Mouse (Mus musculus) heart, embryonic 15.5 days (tissue): ENCODE measurements around the gene Zfp651. TPM values are rescaled to one million over a fixed set of nuclear protein-coding genes. Genes with fewer than 3 reads are reported as not detected.

Experiments
- ATAC-seq: fragments of 200-750 bp; cut with Nextera tagmentation; replicated peaks from 2 replicates; pipeline ENCODE4 v1.8.0; 2017; ENCODE audit warnings: low read depth, moderate TSS enrichment; ENCODE audit not compliant: insufficient number of reproducible peaks, insufficient read depth, low FRiP score
- H3K27ac ChIP-seq: fragments of 300-500 bp; sonication (generic); 2 replicates; pipeline ENCODE4 v1.5.1; 2015; ENCODE audit warnings: mild to moderate bottlenecking, inconsistent platforms
- H3K27me3 ChIP-seq: fragments of 300-500 bp; sonication (generic); 2 replicates; pipeline ENCODE4 v1.6.1; 2015; ENCODE audit warnings: inconsistent platforms
- H3K36me3 ChIP-seq: fragments of 300-500 bp; sonication (generic); 2 replicates; pipeline ENCODE4 v1.6.1; 2015; ENCODE audit warnings: mild to moderate bottlenecking, inconsistent platforms
- H3K4me1 ChIP-seq: fragments of 300-500 bp; sonication (generic); replicated peaks from 2 replicates; pipeline ENCODE4 v1.6.1; 2015; ENCODE audit warnings: inconsistent platforms
- H3K4me2 ChIP-seq: fragments of 300-500 bp; sonication (generic); 2 replicates; pipeline ENCODE4 v1.6.1; 2015; ENCODE audit warnings: inconsistent platforms, mild to moderate bottlenecking, moderate library complexity
- H3K4me3 ChIP-seq: fragments of 300-500 bp; sonication (generic); 2 replicates; pipeline ENCODE4 v1.5.1; 2015; ENCODE audit warnings: mild to moderate bottlenecking, inconsistent platforms
- H3K9ac ChIP-seq: fragments of 300-500 bp; sonication (generic); 2 replicates; pipeline ENCODE4 v1.6.1; 2015; ENCODE audit warnings: mild to moderate bottlenecking, inconsistent platforms
- H3K9me3 ChIP-seq: fragments of 300-500 bp; sonication (generic); replicated peaks from 2 replicates; pipeline ENCODE4 v1.6.1; 2016; ENCODE audit warnings: inconsistent platforms
- WGBS: fragments of 180-500 bp; shearing (Covaris S2); methylation state at CpG from one replicate; pipeline ENCODE4 v1.1.7; 2015; ENCODE audit warnings: mixed read lengths; 5-methylcytosine and 5-hydroxymethylcytosine counted together
- polyA plus RNA-seq: library from polyadenylated mRNA; unstranded; fragments of >200 nt; fragmentation: Nextera tagmentation; extraction: Ambion mirVana; gene quantifications from 2 replicates; pipeline ENCODE4 v1.2.1, GENCODE M21; 2015

Zfp651 gene
- polyA plus RNA-seq, 1 experiment from 2014 or later, result 18.2 TPM

DNA sequence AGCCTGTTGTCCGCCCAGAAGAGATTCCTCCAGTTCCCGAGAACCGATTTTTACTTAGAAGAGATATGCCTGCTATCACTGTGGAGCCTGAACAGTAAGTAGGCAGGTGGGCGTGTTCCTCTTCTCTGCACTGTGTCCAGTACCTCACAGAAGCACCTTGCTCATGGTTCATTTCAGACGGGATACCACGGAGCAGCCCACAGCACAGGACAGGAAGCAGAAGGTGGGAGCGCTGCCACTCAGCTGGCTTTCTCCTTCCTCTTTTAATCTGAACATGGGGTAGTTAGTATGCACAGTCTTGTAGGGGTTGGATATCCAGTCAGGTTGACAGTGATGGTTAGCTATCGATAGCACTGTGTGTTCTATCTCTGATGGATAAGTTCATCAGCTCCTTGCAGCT lies 15.1 kb upstream of the Zfp651 start:
- WGBS, result 84% methylated on average over 8 of the region's 8 CpGs
- Histone ChIP-seq H3K4me3 (no peak overlapping the region), H3K36me3 (peaks cover 83% of the 10 kb centered on the region), H3K4me1 (no peaks in the 10 kb centered on the region; the same call in 1 of the 2 replicates), H3K4me2 (no peak overlapping the region), H3K9ac (no peak overlapping the region), H3K27me3 (no peaks in the 10 kb centered on the region), H3K9me3 (no peaks in the 10 kb centered on the region), H3K27ac (no peak overlapping the region)
- no peak for ATAC-seq

- 95% methylated on average over 9 of the region's 9 CpGs for WGBS
- Histone ChIP-seq H3K36me3 (peaks cover 83% of the 10 kb centered on the region), H3K27ac (no peak overlapping the region), H3K4me1 (peaks cover 4% of the 10 kb centered on the region; the same call in 1 of the 2 replicates), H3K27me3 (no peaks in the 10 kb centered on the region), H3K9me3 (no peaks in the 10 kb centered on the region), H3K9ac (no peak overlapping the region), H3K4me2 (no peak overlapping the region), H3K4me3 (no peak overlapping the region)
- ATAC-seq, result no peak
Observed at GRCm38 (mm10) chr9:121752774-121753173, 6.4 kb upstream of the Zfp651 start.

GRCm38 (mm10) chr9:121754624-121755023 lies 4.5 kb upstream of the Zfp651 start:
- Histone ChIP-seq H3K36me3 (peaks cover 65% of the 10 kb centered on the region), H3K9ac (no peak overlapping the region), H3K27me3 (no peaks in the 10 kb centered on the region), H3K27ac (no peak overlapping the region), H3K4me1 (peaks cover 18% of the 10 kb centered on the region), H3K4me3 (no peak overlapping the region), H3K4me2 (no peak overlapping the region), H3K9me3 (no peaks in the 10 kb centered on the region)
- no peak for ATAC-seq
- 92% methylated on average over 3 of the region's 3 CpGs for WGBS

DNA sequence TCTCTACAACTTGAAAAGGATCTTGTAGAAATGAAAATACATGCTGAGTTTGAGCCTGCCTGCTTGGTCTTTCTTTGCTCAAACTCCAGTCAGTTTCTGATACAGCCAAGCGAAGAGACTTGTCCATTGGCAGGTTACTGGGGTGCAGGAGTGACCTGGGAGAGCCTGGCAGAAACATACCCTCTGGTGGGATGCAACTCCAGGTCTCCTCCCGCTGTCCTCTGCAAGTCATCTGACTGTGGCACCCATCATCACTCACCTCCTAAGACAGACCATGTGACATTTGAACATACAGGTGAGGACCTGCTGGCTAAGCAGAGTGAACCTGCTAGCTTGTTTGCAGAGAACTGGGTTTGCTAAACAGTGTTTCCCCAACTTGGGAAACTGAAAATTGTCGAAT lies 2.3 kb upstream of the Zfp651 start:
- 80% methylated on average over 3 of the region's 3 CpGs for WGBS
- ATAC-seq, result no peak
- Histone ChIP-seq H3K27me3 (no peaks in the 10 kb centered on the region), H3K9me3 (no peaks in the 10 kb centered on the region), H3K27ac (no peak overlapping the region), H3K9ac (no peak overlapping the region), H3K4me3 (no peak overlapping the region), H3K4me1 (peaks cover 33% of the 10 kb centered on the region), H3K36me3 (peaks cover 43% of the 10 kb centered on the region), H3K4me2 (no peak overlapping the region)

- 38% methylated on average over 3 of the region's 3 CpGs for WGBS
- no peak overlapping the region for H3K27ac ChIP-seq
- H3K4me1 ChIP-seq, result peaks cover 39% of the 10 kb centered on the region
- H3K27me3 ChIP-seq, result no peaks in the 10 kb centered on the region
- no peak overlapping the region for H3K4me2 ChIP-seq
- H3K36me3 ChIP-seq, result peaks cover 37% of the 10 kb centered on the region
- ATAC-seq, result no peak
- H3K9me3 ChIP-seq, result no peaks in the 10 kb centered on the region
- H3K4me3 ChIP-seq, result no peak overlapping the region
- H3K9ac ChIP-seq, result no peak overlapping the region
Observed at GRCm38 (mm10) chr9:121757432-121757831, 1.7 kb upstream of the Zfp651 start.

- peak overlapping the region; percentile 91 for H3K4me3 ChIP-seq
- peak overlapping the region; percentile 96 for H3K27ac ChIP-seq
- H3K9me3 ChIP-seq, result no peaks in the 10 kb centered on the region
- no peaks in the 10 kb centered on the region for H3K27me3 ChIP-seq
- ATAC-seq, result no peak
- peak overlapping the region; percentile 79 for H3K4me2 ChIP-seq
- H3K4me1 ChIP-seq, result peaks cover 39% of the 10 kb centered on the region
- H3K9ac ChIP-seq, result peak overlapping the region; percentile 96
- WGBS, result 54% methylated on average over 10 of the region's 10 CpGs
- peaks cover 37% of the 10 kb centered on the region for H3K36me3 ChIP-seq
Observed at GRCm38 (mm10) chr9:121757835-121758814, 1.0 kb upstream of the Zfp651 start.

- Histone ChIP-seq H3K36me3 (peaks cover 37% of the 10 kb centered on the region), H3K4me1 (peaks cover 47% of the 10 kb centered on the region), H3K9ac (peak overlapping the region; percentile 96), H3K9me3 (no peaks in the 10 kb centered on the region), H3K4me3 (peak overlapping the region; percentile 91), H3K27me3 (no peaks in the 10 kb centered on the region), H3K4me2 (peak overlapping the region; percentile 79), H3K27ac (peak overlapping the region; percentile 96)
- WGBS, result 2% methylated on average over 42 of the region's 43 CpGs
- ATAC-seq, result peak; percentile 75
Observed at GRCm38 (mm10) chr9:121760271-121761090, 1.4 kb downstream of the Zfp651 start.

DNA sequence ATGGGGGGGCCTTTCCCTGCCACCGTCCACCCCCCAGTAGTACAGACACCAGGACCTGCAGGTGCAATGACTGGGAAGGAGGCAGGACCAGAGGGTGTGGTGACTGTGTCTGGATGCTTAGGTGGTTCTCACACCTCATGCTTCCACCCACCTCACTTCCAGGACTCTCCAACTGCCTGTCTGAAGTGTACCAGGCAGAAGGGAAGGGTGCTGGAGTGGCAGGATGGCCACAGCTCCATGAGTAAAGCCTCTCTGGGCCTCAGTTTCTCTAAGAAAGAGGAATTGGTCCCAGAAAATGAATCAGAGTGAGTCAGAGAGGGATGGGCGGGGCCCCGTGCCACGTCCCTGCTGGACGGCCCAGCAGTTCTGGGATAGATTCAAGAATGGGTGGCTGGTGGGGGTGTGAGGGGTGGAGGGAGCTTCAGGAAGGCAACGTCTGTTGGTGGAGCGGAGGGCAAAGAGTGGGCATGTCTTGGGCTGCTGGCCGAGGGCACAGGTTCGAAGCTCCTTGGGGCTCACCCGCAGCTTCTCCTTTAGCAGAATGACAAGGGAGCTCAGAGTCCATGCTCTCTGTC lies 2.0 kb downstream of the Zfp651 start:
- 65% methylated on average over 10 of the region's 10 CpGs for WGBS
- Histone ChIP-seq H3K9me3 (no peaks in the 10 kb centered on the region), H3K4me1 (peaks cover 47% of the 10 kb centered on the region), H3K4me2 (peak overlapping the region; percentile 79), H3K36me3 (peaks cover 37% of the 10 kb centered on the region), H3K4me3 (peak overlapping the region; percentile 91), H3K27me3 (no peaks in the 10 kb centered on the region), H3K9ac (peak overlapping the region; percentile 96), H3K27ac (peak overlapping the region; percentile 96)
- no peak for ATAC-seq

DNA sequence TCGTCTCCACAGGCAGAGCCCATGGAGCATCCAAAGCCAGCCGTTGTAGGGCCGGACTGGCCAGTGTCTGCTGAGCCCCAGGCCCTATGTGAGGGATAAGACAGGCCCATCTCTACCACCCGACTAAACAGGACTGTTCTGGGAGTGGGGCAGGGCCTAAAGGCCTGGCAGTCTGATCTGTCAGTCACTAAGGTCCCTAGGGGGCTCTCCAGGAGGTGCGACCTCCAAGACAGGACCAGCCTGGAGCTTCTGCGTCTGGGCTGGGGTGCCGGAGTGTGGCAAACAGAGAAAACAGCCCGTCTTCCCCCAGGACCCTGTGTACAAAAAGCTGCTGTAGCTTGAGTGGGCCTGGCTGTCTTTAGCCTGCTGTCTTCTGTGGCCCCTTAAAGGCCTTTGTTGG lies 2.7 kb downstream of the Zfp651 start:
- 63% methylated on average over 8 of the region's 8 CpGs for WGBS
- H3K36me3 ChIP-seq, result peaks cover 40% of the 10 kb centered on the region
- no peaks in the 10 kb centered on the region for H3K27me3 ChIP-seq
- no peak overlapping the region for H3K4me2 ChIP-seq
- no peak overlapping the region for H3K4me3 ChIP-seq
- H3K9me3 ChIP-seq, result no peaks in the 10 kb centered on the region
- H3K27ac ChIP-seq, result no peak overlapping the region
- no peak for ATAC-seq
- H3K9ac ChIP-seq, result 0 out of 2 replicates have a peak overlapping the region, but pooled peaks have one; percentile 0
- H3K4me1 ChIP-seq, result peaks cover 47% of the 10 kb centered on the region

DNA sequence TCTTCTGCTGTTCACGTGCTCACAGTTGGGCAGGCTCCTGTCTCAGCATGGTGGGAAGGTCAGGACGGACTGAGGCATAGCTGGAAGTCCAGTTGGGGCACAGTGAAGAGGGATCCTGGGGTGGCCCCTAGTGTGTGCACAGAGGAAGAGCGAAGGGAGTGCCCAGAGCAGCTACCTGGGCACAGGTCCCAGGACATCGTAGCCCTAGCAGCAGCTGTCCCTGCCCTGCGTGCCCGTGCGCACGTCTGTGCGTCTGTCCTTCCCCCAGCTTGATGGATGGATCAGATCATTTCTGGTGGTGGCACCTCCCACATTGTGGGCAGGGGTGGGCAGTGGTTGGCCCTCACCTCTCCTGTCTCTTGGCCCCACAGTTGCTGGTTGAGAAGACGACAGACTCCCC lies 3.1 kb downstream of the Zfp651 start:
- no peak overlapping the region for H3K4me3 ChIP-seq
- no peak overlapping the region for H3K27ac ChIP-seq
- no peak overlapping the region for H3K4me2 ChIP-seq
- no peaks in the 10 kb centered on the region for H3K27me3 ChIP-seq
- WGBS, result 85% methylated on average over 10 of the region's 10 CpGs
- 0 out of 2 replicates have a peak overlapping the region, but pooled peaks have one; percentile 0 for H3K9ac ChIP-seq
- peaks cover 47% of the 10 kb centered on the region for H3K4me1 ChIP-seq
- H3K9me3 ChIP-seq, result no peaks in the 10 kb centered on the region
- H3K36me3 ChIP-seq, result peaks cover 44% of the 10 kb centered on the region
- ATAC-seq, result no peak

- H3K36me3 ChIP-seq, result peaks cover 50% of the 10 kb centered on the region
- 85% methylated on average over 25 of the region's 25 CpGs for WGBS
- no peak overlapping the region for H3K4me2 ChIP-seq
- no peaks in the 10 kb centered on the region for H3K27me3 ChIP-seq
- no peaks in the 10 kb centered on the region for H3K9me3 ChIP-seq
- H3K27ac ChIP-seq, result no peak overlapping the region
- H3K9ac ChIP-seq, result no peak overlapping the region
- peaks cover 43% of the 10 kb centered on the region for H3K4me1 ChIP-seq
- no peak for ATAC-seq
- no peak overlapping the region for H3K4me3 ChIP-seq
Observed at GRCm38 (mm10) chr9:121762761-121763160, 3.6 kb downstream of the Zfp651 start.
